In the genomic region with DNA sequence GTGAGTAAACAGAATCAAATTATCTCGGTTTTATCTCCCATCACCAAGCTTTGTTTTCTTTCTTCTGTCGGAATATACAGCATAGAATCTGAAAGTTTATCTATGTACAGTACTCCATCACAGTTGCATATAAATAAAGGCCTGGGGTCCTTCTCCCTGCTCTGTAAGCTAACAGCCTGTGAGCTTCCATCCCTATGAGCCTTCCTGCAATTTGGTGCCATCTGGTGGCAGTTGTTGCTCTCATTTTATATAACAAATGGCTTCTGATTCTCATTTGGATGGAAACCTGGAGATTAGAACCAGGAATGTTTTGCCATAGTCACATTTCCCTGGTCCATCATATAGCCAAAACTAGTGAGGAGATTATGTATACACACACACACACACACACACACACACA, we compare ENCODE assay signal across 8 mouse cellular contexts.
DNase-seq lines count a peak whose midpoint lies in the region; ATAC-seq lines count a peak whose summit lies in the region.

No protein-coding gene starts in this region.

- H3K4me3 ChIP-seq in midbrain, embryonic 10.5 days = no peak overlapping the region
- H3K4me3 ChIP-seq in midbrain, embryonic 16.5 days (ENCODE audit: low read depth, low read length) = no peak overlapping the region
- no peak overlapping the region for H3K4me3 ChIP-seq in forebrain, embryonic 12.5 days (replicated peaks)

- ATAC-seq in midbrain, embryonic 16.5 days = no peak
- ATAC-seq in forebrain, embryonic 12.5 days (ENCODE audit: low FRiP score) = peak; percentile 30; the same call in 1 of the 2 replicates

- H3K9me3 ChIP-seq in midbrain, embryonic 10.5 days (replicated peaks) = no peaks in the 10 kb centered on the region
- H3K9me3 ChIP-seq in midbrain, embryonic 16.5 days (replicated peaks; ENCODE audit: control insufficient read depth, low read length, poor library complexity, severe bottlenecking) = no peaks in the 10 kb centered on the region
- no peaks in the 10 kb centered on the region for H3K9me3 ChIP-seq in forebrain, embryonic 12.5 days

- H3K36me3 ChIP-seq in midbrain, embryonic 10.5 days = no peaks in the 10 kb centered on the region
- no peaks in the 10 kb centered on the region for H3K36me3 ChIP-seq in midbrain, embryonic 16.5 days (ENCODE audit: control insufficient read depth, insufficient read depth, low read length)
- H3K36me3 ChIP-seq in forebrain, embryonic 12.5 days (replicated peaks) = no peaks in the 10 kb centered on the region

- no peaks in the 10 kb centered on the region for H3K4me1 ChIP-seq in midbrain, embryonic 10.5 days
- H3K4me1 ChIP-seq in midbrain, embryonic 16.5 days (ENCODE audit: control insufficient read depth, insufficient read depth, low read length) = no peaks in the 10 kb centered on the region
- H3K4me1 ChIP-seq in forebrain, embryonic 12.5 days = no peaks in the 10 kb centered on the region

- H3K9ac ChIP-seq in midbrain, embryonic 16.5 days (ENCODE audit: low read depth, low read length) = no peak overlapping the region
- no peak overlapping the region for H3K9ac ChIP-seq in forebrain, embryonic 12.5 days

- 39% methylated on average over 2 of the region's 2 CpGs for WGBS in midbrain, embryonic 10.5 days
- 35% methylated on average over 2 of the region's 2 CpGs for WGBS in midbrain, embryonic 16.5 days
- WGBS in forebrain, embryonic 12.5 days = 28% methylated on average over 2 of the region's 2 CpGs

- H3K27ac ChIP-seq in midbrain, embryonic 10.5 days (replicated peaks) = no peak overlapping the region
- H3K27ac ChIP-seq in midbrain, embryonic 16.5 days (ENCODE audit: low read length) = no peak overlapping the region
- no peak overlapping the region for H3K27ac ChIP-seq in forebrain, embryonic 12.5 days

- DNase-seq in adrenal gland, postnatal 10 days = peak; percentile 46
- DNase-seq in adrenal gland, adult 18-20 months (ENCODE audit: low spot score in 2 of 2) = no peak
- DNase-seq in midbrain, embryonic 10.5 days (ENCODE audit: low spot score) = peak; percentile 25
- DNase-seq in layer of hippocampus, postnatal 10 days (ENCODE audit: low spot score in 2 of 2) = peak; percentile 62 to 75
- peak; percentile 77 for DNase-seq in retina, postnatal 1 day
- DNase-seq in thymus, postnatal 25 days = no peak

- no peaks in the 10 kb centered on the region for H3K27me3 ChIP-seq in midbrain, embryonic 10.5 days (ENCODE audit: low read depth, poor library complexity, severe bottlenecking)
- H3K27me3 ChIP-seq in midbrain, embryonic 16.5 days (ENCODE audit: control insufficient read depth, insufficient read depth, low read depth, low read length) = no peaks in the 10 kb centered on the region
- no peaks in the 10 kb centered on the region for H3K27me3 ChIP-seq in forebrain, embryonic 12.5 days

- no peak overlapping the region for H3K4me2 ChIP-seq in midbrain, embryonic 16.5 days (ENCODE audit: low read length)
- H3K4me2 ChIP-seq in forebrain, embryonic 12.5 days = no peak overlapping the region

Comparison
In these comparisons a context has a peak if more than half of its experiments do, and no peak if none do; other contexts are left out.
1. DNase-seq: peak in adrenal gland, postnatal 10 days (single experiment), midbrain, embryonic 10.5 days (single experiment), layer of hippocampus, postnatal 10 days (2 of 2) and retina, postnatal 1 day (single experiment); none in adrenal gland, adult 18-20 months (0 of 2) and thymus, postnatal 25 days (single experiment).